Mouse (Mus musculus) bone marrow, adult 2 months (tissue): ENCODE measurements around the gene Slc13a4. TPM values are rescaled to one million over a fixed set of nuclear protein-coding genes. Genes with fewer than 3 reads are reported as not detected.

Experiments used
- H3K27ac ChIP-seq: fragments of 200-500 bp; 2 replicates; pipeline ENCODE4 v1.5.1; 2012; ENCODE audit warnings: low read depth, mild to moderate bottlenecking, control low read depth, inconsistent platforms, low read length; ENCODE audit not compliant: control insufficient read depth, poor library complexity, insufficient read depth
- H3K4me1 ChIP-seq: fragments of 200-500 bp; 2 replicates; pipeline ENCODE4 v1.6.1; 2011; ENCODE audit warnings: low read length; ENCODE audit not compliant: control insufficient read depth, insufficient read depth
- H3K4me3 ChIP-seq: fragments of 200-500 bp; replicated peaks from 2 replicates; pipeline ENCODE3; 2011; ENCODE audit warnings: mild to moderate bottlenecking, low read depth, low read length, control low read depth; ENCODE audit not compliant: control insufficient read depth
- CTCF ChIP-seq: fragments of 200-500 bp; IDR thresholded peaks from 2 replicates; pipeline ENCODE4 v1.5.1; 2011; ENCODE audit warnings: low read length, control low read depth; ENCODE audit not compliant: control insufficient read depth, insufficient read depth
- POLR2A ChIP-seq: fragments of 200-500 bp; IDR thresholded peaks from 2 replicates; pipeline ENCODE4 v1.6.1; 2011; ENCODE audit warnings: low read depth, mild to moderate bottlenecking, control low read depth, low read length, borderline replicate concordance; ENCODE audit not compliant: control insufficient read depth
- WGBS: fragments of 180-500 bp; shearing (Covaris S2); methylation state at CpG from one replicate; pipeline ENCODE4 v1.1.7; 2018; 5-methylcytosine and 5-hydroxymethylcytosine counted together
- polyA plus RNA-seq: library from polyadenylated mRNA; stranded (reverse); fragments of >200 nt; gene quantifications from 2 replicates; pipeline ENCODE4 v1.2.4, GENCODE M21; 2011; ENCODE audit warnings: low replicate concordance; ENCODE audit not compliant: missing spikeins, insufficient read depth, insufficient read length

Slc13a4 gene
- polyA plus RNA-seq, 1 experiment, result not detected

GRCm38 (mm10) chr6:35245086-35245485 lies 62.8 kb downstream of the Slc13a4 start:
- WGBS, result 50% methylated on average over 5 of the region's 5 CpGs
- H3K4me3 ChIP-seq, result no peak overlapping the region
- no peaks in the 10 kb centered on the region for H3K4me1 ChIP-seq
- H3K27ac ChIP-seq, result no peak overlapping the region
- no peak for TF ChIP-seq CTCF
- no peak for TF ChIP-seq POLR2A

GRCm38 (mm10) chr6:35243989-35244388 lies 63.9 kb downstream of the Slc13a4 start:
- H3K27ac ChIP-seq, result no peak overlapping the region
- TF ChIP-seq POLR2A, result no peak
- 83% methylated on average over 9 of the region's 9 CpGs for WGBS
- H3K4me3 ChIP-seq, result no peak overlapping the region
- H3K4me1 ChIP-seq, result no peaks in the 10 kb centered on the region

GRCm38 (mm10) chr6:35243252-35243651 lies 64.7 kb downstream of the Slc13a4 start:
- Histone ChIP-seq H3K4me3 (no peak overlapping the region), H3K27ac (no peak overlapping the region), H3K4me1 (no peaks in the 10 kb centered on the region)
- TF ChIP-seq CTCF (no peak), POLR2A (no peak)
- WGBS, result 95% methylated on average over 4 of the region's 4 CpGs

- H3K27ac ChIP-seq, result no peak overlapping the region
- no peak for TF ChIP-seq CTCF
- no peak for TF ChIP-seq POLR2A
- 74% methylated on average over 9 of the region's 9 CpGs for WGBS
These were observed 71.7 kb downstream of the Slc13a4 start for GRCm38 (mm10) chr6:35236108-35236785.

GRCm38 (mm10) chr6:35229415-35229814 lies 78.5 kb downstream of the Slc13a4 start:
- no peak overlapping the region for H3K4me3 ChIP-seq
- WGBS, result 84% methylated on average over 1 of the region's 1 CpGs
- no peak overlapping the region for H3K27ac ChIP-seq
- H3K4me1 ChIP-seq, result no peaks in the 10 kb centered on the region
- no peak for TF ChIP-seq CTCF
- TF ChIP-seq POLR2A, result no peak

More at GRCm38 (mm10) chr6:35236108-35236785, 71.7 kb downstream of the Slc13a4 start:
- no peak overlapping the region for H3K4me3 ChIP-seq
- H3K4me1 ChIP-seq, result no peaks in the 10 kb centered on the region

GRCm38 (mm10) chr6:35225696-35226095 lies 82.2 kb downstream of the Slc13a4 start:
- H3K4me3 ChIP-seq, result no peak overlapping the region
- H3K27ac ChIP-seq, result no peak overlapping the region
- H3K4me1 ChIP-seq, result no peaks in the 10 kb centered on the region
- TF ChIP-seq POLR2A (no peak), CTCF (no peak)
- WGBS, result 94% methylated on average over 4 of the region's 4 CpGs

Other genes with a start within 250 kb of the Slc13a4 start
- 13.6 and 19.6 TPM in 2 replicates for gene Cnot4, start 174.4 kb downstream of the Slc13a4 start, polyA plus RNA-seq
- 12.8 and 19.0 TPM in 2 replicates for gene Nup205, start 130.7 kb downstream of the Slc13a4 start, polyA plus RNA-seq
- 0.95 TPM in 1 of 2 replicates, not detected in the other for gene Fam180a, start 18.0 kb upstream of the Slc13a4 start, polyA plus RNA-seq
- 24.3 and 38.3 TPM in 2 replicates for gene Mtpn, start 231.8 kb upstream of the Slc13a4 start, polyA plus RNA-seq